Mouse (Mus musculus) embryo, embryonic 9.5 days (tissue): ENCODE results near the gene Gba.
A peak's percentile ranks its signal among the peaks of the same experiment; 100 is the strongest.
"Not testable (repeated sequence)": the region's sequence is repeated elsewhere in the genome, so short reads cannot be mapped to it uniquely, and the experiment has no call there.

Experiments used
- DNase-seq: peaks from one replicate; pipeline ENCODE4 v3.0.0-alpha.2; 2017; ENCODE audit errors: extremely low spot score

Gba gene

GRCm38 (mm10) chr3:89202253-89203141 lies at the start of gene Gba:
TSS of gene Gba (plus strand) at chr3:89202928.
- peak; percentile 89 for DNase-seq

DNA sequence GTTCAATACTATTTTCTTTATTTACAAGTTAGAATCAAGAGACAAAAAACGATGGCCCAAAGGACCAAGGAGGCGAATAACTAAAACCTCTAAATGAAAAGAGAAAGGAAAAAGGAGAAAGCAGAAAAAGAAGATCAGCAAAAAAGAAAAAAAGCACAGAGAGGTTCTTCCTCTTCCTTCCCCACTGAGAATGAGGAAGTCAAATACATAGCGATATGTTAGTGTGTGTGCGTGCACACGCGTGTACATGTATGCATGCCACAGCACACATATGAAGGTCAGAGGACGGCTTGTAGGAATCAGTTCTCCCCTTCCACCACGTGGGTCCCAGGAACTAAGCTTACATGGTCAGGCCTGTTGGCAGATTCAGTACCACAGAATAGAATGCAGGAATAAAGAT lies 45.8 kb upstream of the Gba start:
- DNase-seq, result no peak

DNA sequence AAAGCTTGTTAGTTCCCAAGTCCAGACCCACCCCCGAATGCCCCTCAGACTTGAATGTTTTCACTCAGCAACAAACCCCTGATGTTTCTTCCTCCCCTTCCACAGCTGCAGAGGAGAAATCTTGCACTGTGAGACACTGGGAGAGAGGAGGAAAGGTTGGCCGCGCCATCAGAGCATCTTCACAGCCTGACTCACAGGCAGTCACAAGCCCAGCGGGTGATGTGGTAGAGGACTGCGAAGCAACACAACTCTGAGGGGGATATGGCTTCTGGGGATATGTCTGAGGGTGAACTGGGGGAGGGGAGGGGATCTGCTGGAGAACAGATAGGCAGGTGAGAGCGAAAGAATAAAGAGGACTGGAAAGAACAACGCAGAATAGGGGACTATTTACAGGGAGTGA lies 44.1 kb upstream of the Gba start:
- no peak for DNase-seq

DNA sequence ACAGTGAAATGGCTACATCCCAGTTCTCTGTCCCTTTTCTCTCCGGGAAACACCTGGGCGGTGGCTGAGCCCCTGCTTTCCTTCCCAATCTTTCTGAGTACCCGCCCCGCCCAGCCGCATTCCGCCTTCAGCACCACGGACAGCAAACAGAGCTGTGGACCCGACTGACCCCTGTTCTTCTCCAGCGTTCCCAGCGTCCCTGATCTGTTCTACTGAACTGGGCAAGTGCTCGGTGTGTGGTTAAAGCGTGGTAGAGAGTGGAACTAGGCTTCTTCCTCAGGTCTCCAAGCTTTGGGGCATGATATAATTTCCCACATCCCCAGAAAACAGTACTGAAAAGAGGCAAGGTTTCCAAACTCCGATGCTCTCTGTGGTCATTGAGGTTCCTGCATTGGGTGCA lies 43.5 kb upstream of the Gba start:
- DNase-seq, result peak; percentile 79

- peak; percentile 82 for DNase-seq
These were observed 42.9 kb upstream of the Gba start, which contains the start of gene Hcn3 for GRCm38 (mm10) chr3:89159616-89160344. TSS of gene Hcn3 (minus strand) at chr3:89160196.

DNA sequence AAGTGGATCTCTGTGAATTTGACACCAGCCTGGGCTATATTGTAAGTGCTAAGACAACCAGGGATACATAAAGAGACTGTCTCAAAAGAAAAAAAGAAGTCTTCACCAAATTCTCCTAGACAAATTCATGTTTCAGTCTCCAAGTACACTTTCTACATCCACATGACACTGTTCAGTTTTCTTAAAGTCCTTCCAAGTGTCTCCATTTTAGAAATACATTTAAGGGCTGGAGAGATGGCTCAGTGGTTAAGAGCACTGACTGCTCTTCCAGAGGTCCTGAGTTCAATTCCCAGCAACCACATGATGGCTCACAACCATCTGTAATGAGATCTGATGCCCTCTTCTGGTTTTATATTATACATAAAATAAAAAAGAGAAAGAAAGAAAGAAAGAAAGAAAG lies 41.5 kb upstream of the Gba start:
- DNase-seq, result not testable (repeated sequence)

DNA sequence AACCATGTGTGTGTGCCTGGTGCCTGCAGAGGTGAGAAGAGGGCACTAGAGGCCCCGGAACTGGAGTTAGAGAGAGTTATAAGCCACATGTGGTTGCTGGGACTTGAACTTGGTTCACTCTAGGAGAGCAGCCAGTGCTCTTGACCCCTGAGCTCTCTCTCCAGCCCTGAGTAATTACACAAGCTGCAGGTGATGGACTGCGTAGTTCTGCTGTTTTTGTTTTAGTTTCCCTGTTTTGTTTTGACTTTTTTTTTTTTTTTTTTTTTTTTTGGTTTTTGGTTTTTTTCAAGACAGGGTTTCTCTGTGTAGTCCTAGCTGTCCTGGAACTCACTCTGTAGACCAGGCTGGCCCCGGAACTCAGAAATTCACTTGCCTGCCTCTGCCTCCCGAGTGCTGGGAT lies 40.9 kb upstream of the Gba start:
- DNase-seq, result no peak

DNA sequence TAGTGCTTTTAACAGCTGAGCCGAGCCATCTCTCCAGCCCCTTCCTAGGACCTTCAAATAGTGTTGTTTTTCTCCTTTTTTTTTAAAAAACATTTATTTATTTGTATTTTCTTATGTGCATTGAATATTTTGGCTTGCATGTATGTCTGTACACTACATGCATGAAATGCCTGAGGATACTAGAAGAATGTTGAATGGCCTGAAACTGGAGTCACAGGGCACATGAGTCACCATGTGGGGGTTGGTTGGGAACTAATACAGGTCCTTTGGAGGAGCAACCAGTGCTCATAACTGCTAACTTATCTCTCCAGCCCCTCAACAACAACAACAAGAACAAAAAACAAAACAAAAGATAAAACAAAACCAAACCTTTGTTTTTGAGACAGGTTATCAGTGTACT lies 39.6 kb upstream of the Gba start:
- no peak for DNase-seq

DNA sequence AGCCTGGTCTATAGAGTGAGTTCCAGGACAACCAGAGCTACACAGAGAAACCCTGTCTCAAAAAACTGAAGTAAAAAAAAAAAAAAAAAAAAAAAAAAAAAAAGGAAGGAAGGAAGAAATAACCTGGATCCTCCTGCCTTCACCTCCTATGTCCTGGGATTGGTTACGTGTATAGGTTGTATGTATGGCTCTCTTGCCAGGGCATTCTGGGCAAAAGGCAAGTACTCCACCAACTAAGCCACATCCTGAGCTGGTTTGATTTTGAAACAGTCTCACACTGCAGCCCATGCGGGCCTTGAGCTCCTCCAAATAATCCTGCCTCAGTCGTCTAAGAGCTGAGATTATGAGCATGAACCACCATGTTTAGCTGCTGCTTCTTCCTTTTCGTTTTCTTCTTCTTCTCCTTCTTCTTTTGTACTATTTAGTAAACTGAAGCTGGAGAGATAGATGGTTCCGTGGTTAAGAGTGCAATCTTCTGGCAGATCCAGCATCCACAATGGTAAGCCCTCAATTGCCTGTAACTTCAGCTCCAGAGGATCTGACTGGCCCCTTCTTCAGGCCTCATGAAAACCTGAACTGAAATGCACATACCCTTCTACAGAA lies 39.0 kb upstream of the Gba start:
- no peak for DNase-seq

- peak; percentile 95 for DNase-seq
These were observed 38.0 kb upstream of the Gba start, which contains the start of gene Clk2 for GRCm38 (mm10) chr3:89164506-89165267. TSS of gene Clk2 (plus strand) at chr3:89164795.

- no peak for DNase-seq
These were observed 37.4 kb upstream of the Gba start for GRCm38 (mm10) chr3:89165268-89165870.

GRCm38 (mm10) chr3:89166945-89167344 lies 35.8 kb upstream of the Gba start:
- no peak for DNase-seq

DNA sequence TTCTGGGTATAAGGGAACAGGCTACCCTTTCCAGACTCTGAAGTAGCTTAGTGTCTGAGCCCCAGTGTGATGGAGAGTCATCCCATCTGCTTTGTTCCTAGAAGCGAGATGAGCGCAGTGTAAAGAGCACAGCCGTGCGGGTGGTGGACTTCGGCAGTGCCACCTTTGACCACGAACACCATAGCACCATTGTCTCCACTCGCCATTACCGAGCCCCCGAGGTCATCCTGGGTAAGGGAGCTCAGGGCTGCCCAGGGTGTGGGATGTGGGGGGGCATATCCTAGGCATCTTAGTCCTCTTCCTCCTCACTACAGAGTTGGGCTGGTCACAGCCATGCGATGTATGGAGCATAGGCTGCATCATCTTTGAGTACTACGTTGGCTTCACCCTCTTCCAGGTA lies 27.9 kb upstream of the Gba start:
- no peak for DNase-seq

DNA sequence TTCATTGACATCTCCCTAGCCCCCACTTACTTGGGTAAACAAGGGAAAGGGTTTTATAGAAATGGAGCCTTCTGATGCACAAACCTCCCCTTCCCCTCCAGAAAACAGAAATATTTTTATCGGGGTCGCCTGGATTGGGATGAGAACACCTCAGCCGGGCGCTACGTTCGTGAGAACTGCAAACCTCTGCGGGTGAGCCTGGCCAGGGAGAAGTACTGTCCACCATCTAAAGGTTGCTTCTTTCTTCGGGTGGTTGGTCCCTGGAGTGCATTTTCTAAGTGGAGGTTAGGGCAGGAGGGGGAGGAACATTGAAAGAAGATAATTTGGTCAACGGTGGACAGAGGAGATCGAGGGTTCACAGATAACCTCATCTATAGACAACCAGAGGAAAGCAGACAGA lies 27.2 kb upstream of the Gba start:
- DNase-seq, result no peak

DNA sequence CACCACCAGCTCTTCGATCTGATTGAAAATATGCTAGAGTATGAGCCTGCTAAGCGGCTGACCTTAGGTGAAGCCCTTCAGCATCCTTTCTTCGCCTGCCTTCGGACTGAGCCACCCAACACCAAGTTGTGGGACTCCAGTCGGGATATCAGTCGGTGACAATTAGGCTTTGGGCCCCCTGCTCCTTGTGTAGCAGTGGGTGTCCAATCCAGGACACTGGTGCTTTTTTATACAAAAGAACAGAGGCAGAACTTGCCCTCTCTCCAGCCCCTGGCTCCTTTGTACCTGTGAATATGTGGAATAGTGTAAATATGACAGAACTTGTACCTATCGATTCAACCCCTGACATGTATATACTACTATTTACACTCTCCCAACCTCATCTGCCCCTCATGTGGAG lies 26.3 kb upstream of the Gba start:
- DNase-seq, result no peak

DNA sequence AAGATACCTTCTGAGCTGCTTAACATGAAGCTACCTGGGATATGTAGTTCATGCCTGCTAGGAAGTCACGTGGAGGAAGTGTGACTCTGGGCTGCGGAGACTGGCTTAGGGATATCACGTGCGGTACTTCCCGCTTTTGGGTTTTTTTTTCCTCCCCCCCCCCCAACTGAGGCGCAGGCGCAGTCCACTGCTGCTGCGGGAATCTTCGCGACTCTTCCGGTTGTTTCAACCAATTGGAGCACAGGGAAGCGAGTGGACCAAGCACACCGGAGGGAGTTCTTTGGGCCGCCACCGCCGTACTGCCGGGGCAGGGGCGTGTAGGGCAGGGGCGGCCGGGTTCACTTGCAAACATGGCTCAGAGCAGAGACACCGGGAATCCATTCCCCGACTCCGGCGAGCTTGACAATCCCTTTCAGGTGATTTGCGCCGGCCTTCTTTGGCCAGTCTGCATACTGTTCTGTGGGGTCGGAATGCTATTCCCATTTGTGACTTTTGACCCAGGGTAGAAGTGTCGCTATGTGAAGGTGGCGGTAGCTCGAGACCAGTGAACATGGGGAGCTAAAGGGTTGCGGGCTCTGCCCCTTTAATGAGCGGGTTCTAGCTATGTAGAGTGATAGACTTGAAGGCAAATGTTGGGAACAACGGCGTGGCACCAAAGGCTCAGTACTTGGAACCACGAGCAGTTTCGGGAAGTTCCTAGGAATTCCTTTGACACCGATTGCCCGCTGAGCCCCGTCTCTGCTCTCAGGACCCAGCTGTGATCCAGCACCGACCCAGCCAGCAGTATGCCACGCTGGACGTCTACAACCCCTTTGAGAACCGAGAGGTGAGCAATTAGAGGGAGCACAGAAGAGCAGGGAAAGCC lies 25.3 kb upstream of the Gba start, which contains the start of gene Scamp3:
Scamp3 (plus strand) TSS at position 232 of the 865 bp plus-strand sequence.
- DNase-seq, result peak; percentile 95

GRCm38 (mm10) chr3:89178107-89178385 lies 24.7 kb upstream of the Gba start:
- DNase-seq, result no peak

GRCm38 (mm10) chr3:89179056-89179455 lies 23.7 kb upstream of the Gba start:
- DNase-seq, result no peak

GRCm38 (mm10) chr3:89181749-89182500 lies 20.8 kb upstream of the Gba start:
- DNase-seq, result no peak
